Mouse (Mus musculus) small intestine, adult 2 months (tissue): Measurements from ENCODE around the gene Fhod1.

ENCODE experiments used
- CTCF ChIP-seq: fragments of 200-500 bp; IDR thresholded peaks from 2 replicates; pipeline ENCODE4 v1.5.1; 2012; ENCODE audit warnings: low read depth, mild to moderate bottlenecking, control low read depth, inconsistent platforms, low read length, moderate library complexity, mixed read lengths; ENCODE audit not compliant: insufficient replicate concordance, insufficient read length; ENCODE audit errors: extremely low read depth
- POLR2A ChIP-seq: fragments of 200-500 bp; IDR thresholded peaks from 2 replicates; pipeline ENCODE4 v1.6.1; 2012; ENCODE audit warnings: low read depth, mild to moderate bottlenecking, control low read depth, inconsistent platforms, low read length, moderate library complexity

DNA sequence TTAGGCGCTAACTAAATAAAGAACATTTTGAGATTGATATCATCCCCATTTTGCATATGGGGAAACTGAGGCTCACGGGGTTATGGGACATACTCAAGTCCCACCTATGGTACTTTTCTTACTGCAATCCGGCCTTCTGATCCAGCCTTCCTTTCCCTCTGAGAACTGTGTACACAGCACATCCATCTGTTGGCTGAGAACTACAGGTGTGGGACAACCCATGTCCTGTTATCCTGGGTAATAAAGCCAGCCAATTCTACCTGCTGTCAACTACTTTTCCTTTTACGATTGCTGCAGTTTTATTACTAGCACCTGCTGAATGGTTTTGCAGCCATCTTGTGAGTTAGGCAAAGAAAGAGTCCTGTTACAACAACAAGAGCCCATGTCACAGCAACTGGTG is 6.8 kb upstream of the Fhod1 start:
- TF ChIP-seq CTCF (no peak), POLR2A (no peak)
